In the genomic region with DNA sequence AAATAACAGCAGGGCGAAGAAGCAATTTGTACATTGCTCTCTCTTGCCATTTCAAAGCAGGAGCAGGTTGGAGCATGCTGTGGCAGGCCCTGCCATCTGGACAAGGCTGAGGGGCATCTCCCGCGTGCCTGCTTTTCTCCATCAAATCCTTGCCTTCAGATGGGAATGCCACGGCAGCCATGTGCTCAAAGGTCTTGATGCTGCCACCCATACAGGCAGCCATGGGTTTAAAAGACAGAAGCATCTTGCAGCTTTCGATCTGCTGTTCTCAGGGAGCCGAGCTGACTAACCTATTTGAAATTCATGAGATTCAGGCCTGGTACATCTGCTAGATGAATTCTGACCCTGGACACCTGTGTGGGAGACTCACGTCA, we compare ENCODE assay signal across 11 mouse cellular contexts. TPM values are rescaled to one million over a fixed set of nuclear protein-coding genes. Genes with fewer than 3 reads are reported as not detected.
DNase-seq lines count a peak whose midpoint lies in the region; ATAC-seq and TF ChIP-seq lines count a peak whose summit lies in the region.
"Had no signal": no experiment of that assay in that cellular context is flagged by ENCODE, and none has a peak within 500 bp of the region (broad histone marks: within the 10 kb centered on the region; RNA-seq: fewer than 3 reads in every experiment).

No protein-coding gene starts in this region.

- no peak overlapping the region for H3K4me3 ChIP-seq in hindbrain, embryonic 11.5 days (ENCODE audit: low read depth, low read length)
- no peak overlapping the region for H3K4me3 ChIP-seq in midbrain, embryonic 15.5 days
- H3K4me3 ChIP-seq in kidney, embryonic 15.5 days (replicated peaks), result no peak overlapping the region
- H3K4me3 ChIP-seq in intestine, postnatal 0 days (ENCODE audit: low read depth, low read length), result no peak overlapping the region

- H3K9ac ChIP-seq in hindbrain, embryonic 11.5 days (ENCODE audit: low read depth, low read length), result no peak overlapping the region
- 0 out of 2 replicates have a peak overlapping the region, but pooled peaks have one; percentile 3 for H3K9ac ChIP-seq in midbrain, embryonic 15.5 days
- H3K9ac ChIP-seq in kidney, embryonic 15.5 days, result no peak overlapping the region
- no peak overlapping the region for H3K9ac ChIP-seq in intestine, postnatal 0 days (ENCODE audit: low read depth, low read length)
- H3K9ac ChIP-seq: liver, embryonic 14.5 days had no signal

- peak overlapping the region; percentile 73 for H3K27ac ChIP-seq in hindbrain, embryonic 11.5 days (ENCODE audit: low read depth, low read length)
- H3K27ac ChIP-seq in midbrain, embryonic 15.5 days, result peak overlapping the region; percentile 80
- no peak overlapping the region for H3K27ac ChIP-seq in kidney, embryonic 15.5 days
- no peak overlapping the region for H3K27ac ChIP-seq in intestine, postnatal 0 days (ENCODE audit: low read depth, low read length)
- H3K27ac ChIP-seq: kidney, postnatal 0 days; liver, embryonic 14.5 days had no signal

- peaks cover 4% of the 10 kb centered on the region; the same call in 1 of the 2 replicates for H3K4me1 ChIP-seq in hindbrain, embryonic 11.5 days (replicated peaks; ENCODE audit: control insufficient read depth, insufficient read depth, low read length)
- peaks cover 48% of the 10 kb centered on the region for H3K4me1 ChIP-seq in midbrain, embryonic 15.5 days
- H3K4me1 ChIP-seq in kidney, embryonic 15.5 days, result peaks cover 5% of the 10 kb centered on the region; the same call in 1 of the 2 replicates
- no peaks in the 10 kb centered on the region for H3K4me1 ChIP-seq in intestine, postnatal 0 days (replicated peaks; ENCODE audit: control insufficient read depth, insufficient read depth, low read length)

- no peaks in the 10 kb centered on the region for H3K36me3 ChIP-seq in hindbrain, embryonic 11.5 days (ENCODE audit: control insufficient read depth, insufficient read depth, low read length)
- H3K36me3 ChIP-seq in midbrain, embryonic 15.5 days (replicated peaks), result no peaks in the 10 kb centered on the region
- H3K36me3 ChIP-seq in kidney, embryonic 15.5 days, result no peaks in the 10 kb centered on the region
- H3K36me3 ChIP-seq in intestine, postnatal 0 days (ENCODE audit: control insufficient read depth, insufficient read depth), result no peaks in the 10 kb centered on the region

- H3K9me3 ChIP-seq in hindbrain, embryonic 11.5 days (ENCODE audit: control insufficient read depth, low read length), result no peaks in the 10 kb centered on the region
- H3K9me3 ChIP-seq in midbrain, embryonic 15.5 days, result no peaks in the 10 kb centered on the region
- H3K9me3 ChIP-seq in kidney, embryonic 15.5 days (replicated peaks), result no peaks in the 10 kb centered on the region
- no peaks in the 10 kb centered on the region for H3K9me3 ChIP-seq in intestine, postnatal 0 days (ENCODE audit: control insufficient read depth)

- WGBS in hindbrain, embryonic 11.5 days, result 51% methylated on average over 7 of the region's 7 CpGs
- WGBS in midbrain, embryonic 15.5 days, result 22% methylated on average over 7 of the region's 7 CpGs
- 75% methylated on average over 7 of the region's 7 CpGs for WGBS in kidney, embryonic 15.5 days
- WGBS in intestine, postnatal 0 days, result 88% methylated on average over 7 of the region's 7 CpGs

- TF ChIP-seq CTCF in intestine, postnatal 0 days (IDR thresholded peaks at IDR 0.05; ENCODE audit: low read depth), result no peak

- peak; percentile 56; the same call in 1 of the 2 replicates for ATAC-seq in hindbrain, embryonic 11.5 days (ENCODE audit: low FRiP score)
- peak; percentile 60 for ATAC-seq in midbrain, embryonic 15.5 days (replicated peaks)
- ATAC-seq in kidney, embryonic 15.5 days (replicated peaks; ENCODE audit: low FRiP score), result no peak
- no peak for ATAC-seq in intestine, postnatal 0 days

- DNase-seq in heart, adult 11 months, result peak; percentile 48
- no peak for DNase-seq in heart, adult 18-20 months
- DNase-seq in cerebellum, postnatal 25 days, result peak; percentile 87 to 89
- no peak for DNase-seq in hindbrain, embryonic 11.5 days (ENCODE audit: low spot score)
- DNase-seq in yolk sac, embryonic 10.5 days (ENCODE audit: low spot score), result no peak
- DNase-seq: gastrocnemius, postnatal 10 days had no signal

- no peaks in the 10 kb centered on the region for H3K27me3 ChIP-seq in hindbrain, embryonic 11.5 days (ENCODE audit: control insufficient read depth, insufficient read depth, low read length)
- H3K27me3 ChIP-seq in midbrain, embryonic 15.5 days (replicated peaks), result no peaks in the 10 kb centered on the region
- no peaks in the 10 kb centered on the region for H3K27me3 ChIP-seq in kidney, embryonic 15.5 days
- no peaks in the 10 kb centered on the region for H3K27me3 ChIP-seq in intestine, postnatal 0 days (replicated peaks; ENCODE audit: control insufficient read depth, insufficient read depth, low read length)

- H3K4me2 ChIP-seq in hindbrain, embryonic 11.5 days (replicated peaks; ENCODE audit: low read depth, low read length), result no peak overlapping the region
- no peak overlapping the region for H3K4me2 ChIP-seq in midbrain, embryonic 15.5 days
- no peak overlapping the region for H3K4me2 ChIP-seq in kidney, embryonic 15.5 days
- H3K4me2 ChIP-seq in intestine, postnatal 0 days (replicated peaks; ENCODE audit: low read depth), result no peak overlapping the region

RNA-seq across cellular contexts. Expression of gene Kif5c, which starts 53.4 kb away (rescaled TPM):
- under 1 TPM; 0.51 to 0.99 TPM for total RNA-seq in heart, adult 18-20 months (2021)
- polyA plus RNA-seq in hindbrain, embryonic 11.5 days (2014; fragmentation: Nextera tagmentation; extraction: Ambion mirVana), result 112 and 115 TPM in 2 replicates
- polyA plus RNA-seq in midbrain, embryonic 15.5 days (2015; fragmentation: Nextera tagmentation; extraction: Ambion mirVana), result 205 and 215 TPM in 2 replicates
- polyA plus RNA-seq in kidney, embryonic 15.5 days (2015; fragmentation: Nextera tagmentation; extraction: Ambion mirVana), result 6.0 and 6.7 TPM in 2 replicates
- 2.7 and 3.0 TPM in 2 replicates for polyA plus RNA-seq in intestine, postnatal 0 days (2015; fragmentation: Nextera tagmentation; extraction: Ambion mirVana)

Comparison
In these comparisons a context has a peak if more than half of its experiments do, and no peak if none do; other contexts are left out.
1. DNase-seq: peak in heart, adult 11 months (single experiment) and cerebellum, postnatal 25 days (2 of 2); none in heart, adult 18-20 months (0 of 2), hindbrain, embryonic 11.5 days (single experiment) and yolk sac, embryonic 10.5 days (single experiment).
2. ATAC-seq: peak in hindbrain, embryonic 11.5 days (single experiment) and midbrain, embryonic 15.5 days (single experiment); none in kidney, embryonic 15.5 days (single experiment) and intestine, postnatal 0 days (single experiment).
3. H3K27ac ChIP-seq: peak in hindbrain, embryonic 11.5 days (single experiment) and midbrain, embryonic 15.5 days (single experiment); none in kidney, embryonic 15.5 days (single experiment) and intestine, postnatal 0 days (single experiment).
4. RNA of gene Kif5c, which starts 53.4 kb away (polyA plus RNA-seq): 205 to 215 TPM in midbrain, embryonic 15.5 days and 112 to 115 TPM in hindbrain, embryonic 11.5 days; 6.0 to 6.7 TPM in kidney, embryonic 15.5 days and 2.7 to 3.0 TPM in intestine, postnatal 0 days; every median in the first group is over 10 times any median in the second.